Mouse (Mus musculus) C2C12 (cell line): Measurements from ENCODE around the gene Gpr4.

Experiments
- CEBPB ChIP-seq: IDR thresholded peaks from one replicate; pipeline ENCODE4 v1.6.1; 2011; ENCODE audit warnings: low read depth, mild to moderate bottlenecking, control low read depth, moderate library complexity
- CTCF ChIP-seq: IDR thresholded peaks from one replicate; pipeline ENCODE4 v1.5.1; 2011; ENCODE audit not compliant: control insufficient read depth, insufficient read depth, insufficient read length
- MAX ChIP-seq: IDR thresholded peaks from one replicate; pipeline ENCODE4 v1.6.1; 2011; ENCODE audit warnings: mild to moderate bottlenecking, control low read depth
- MYOD1 ChIP-seq: IDR thresholded peaks from one replicate; pipeline ENCODE4 v1.6.1; 2011; ENCODE audit warnings: low read depth; ENCODE audit not compliant: control insufficient read depth, insufficient read length
- MYOG ChIP-seq: IDR thresholded peaks from one replicate; pipeline ENCODE4 v1.6.1; 2011; ENCODE audit not compliant: control insufficient read depth, insufficient read length; ENCODE audit errors: extremely low read depth
- USF1 ChIP-seq: IDR thresholded peaks from one replicate; pipeline ENCODE4 v1.6.1; 2011; ENCODE audit warnings: low read depth, mild to moderate bottlenecking, control low read depth, moderate library complexity

- TF ChIP-seq MYOD1 = no peak
- TF ChIP-seq USF1 = no peak
- no peak for TF ChIP-seq CTCF
- TF ChIP-seq CEBPB = no peak
- TF ChIP-seq MAX = no peak
- no peak for TF ChIP-seq MYOG
Measured at GRCm38 (mm10) chr7:19245083-19245482, 32.7 kb downstream of the Gpr4 start.
